21 mouse cellular contexts compared by ENCODE assay signal in genomic region chr6:54777661-54778060, GRCm38 (mm10). TPM values are rescaled to one million over a fixed set of nuclear protein-coding genes. Genes with fewer than 3 reads are reported as not detected.
DNase-seq lines count a peak whose midpoint lies in the region; ATAC-seq lines count a peak whose summit lies in the region.
"Had no signal": no experiment of that assay in that cellular context is flagged by ENCODE, and none has a peak within 500 bp of the region (broad histone marks: within the 10 kb centered on the region; RNA-seq: fewer than 3 reads in every experiment).

No protein-coding gene starts in this region.

- no peak for DNase-seq in frontal cortex, postnatal 36 days (ENCODE audit: low spot score in 2 of 2)
- DNase-seq in retina, postnatal 1 day = peak; percentile 59
- DNase-seq in retina, embryonic 14.5 days (ENCODE audit: low spot score) = no peak
- DNase-seq in yolk sac, embryonic 10.5 days (ENCODE audit: low spot score) = peak; percentile 27
- no peak for DNase-seq in c-Kit-positive CD71-positive TER-119-positive erythroid progenitor cells, embryonic 14.5 days (ENCODE audit: low spot score)
- DNase-seq in embryo, embryonic 9.5 days (ENCODE audit: extremely low spot score) = no peak
- DNase-seq: adrenal gland, postnatal 36 days; cerebellum, adult 11 months; gastrocnemius, postnatal 25 days; layer of hippocampus, adult 9-11 months; lung, adult 18-20 months; lung, postnatal 36 days; right cerebral cortex, postnatal 14 days had no signal

- H3K27ac ChIP-seq in midbrain, embryonic 13.5 days = peak overlapping the region; percentile 61
- H3K27ac ChIP-seq: embryonic facial prominence, embryonic 13.5 days; heart, embryonic 15.5 days; kidney, postnatal 0 days; midbrain, embryonic 12.5 days had no signal

- no peak overlapping the region for H3K9ac ChIP-seq in midbrain, embryonic 13.5 days (replicated peaks)
- H3K9ac ChIP-seq: embryonic facial prominence, embryonic 13.5 days; heart, embryonic 15.5 days; midbrain, embryonic 12.5 days had no signal

- H3K36me3 ChIP-seq in midbrain, embryonic 13.5 days = no peaks in the 10 kb centered on the region
- H3K36me3 ChIP-seq: embryonic facial prominence, embryonic 13.5 days; heart, embryonic 15.5 days; midbrain, embryonic 12.5 days had no signal

- H3K27me3 ChIP-seq in midbrain, embryonic 13.5 days = no peaks in the 10 kb centered on the region
- H3K27me3 ChIP-seq: embryonic facial prominence, embryonic 13.5 days; heart, embryonic 15.5 days; midbrain, embryonic 12.5 days; Patski had no signal

- H3K4me1 ChIP-seq in midbrain, embryonic 13.5 days (replicated peaks) = peaks cover 16% of the 10 kb centered on the region
- H3K4me1 ChIP-seq: embryonic facial prominence, embryonic 13.5 days had no signal

- no peak overlapping the region for H3K4me2 ChIP-seq in midbrain, embryonic 13.5 days (replicated peaks)
- H3K4me2 ChIP-seq: embryonic facial prominence, embryonic 13.5 days; heart, embryonic 15.5 days; midbrain, embryonic 12.5 days had no signal

- ATAC-seq in frontal cortex, adult (ENCODE audit: low TSS enrichment) = peak; percentile 62
- peak; percentile 26; the same call in 1 of the 2 replicates for ATAC-seq in midbrain, embryonic 13.5 days
- ATAC-seq: inflammation-experienced regulatory T-cells, adult 6 months; Patski had no signal

- 43% methylated on average over 8 of the region's 8 CpGs for WGBS in midbrain, embryonic 13.5 days

- no peak overlapping the region for H3K4me3 ChIP-seq in midbrain, embryonic 13.5 days (replicated peaks)
- H3K4me3 ChIP-seq: embryonic facial prominence, embryonic 13.5 days; heart, embryonic 15.5 days; midbrain, embryonic 12.5 days had no signal

- H3K9me3 ChIP-seq in midbrain, embryonic 13.5 days = no peaks in the 10 kb centered on the region
- H3K9me3 ChIP-seq: embryonic facial prominence, embryonic 13.5 days; heart, embryonic 15.5 days; midbrain, embryonic 12.5 days had no signal

RNA-seq across cellular contexts. Expression of gene Znrf2, which starts 39.1 kb away (rescaled TPM):
- 6.0 and 6.4 TPM in 2 replicates for polyA plus RNA-seq in midbrain, embryonic 13.5 days (2015; fragmentation: Nextera tagmentation; extraction: Ambion mirVana)

Comparison
In these comparisons a context has a peak if more than half of its experiments do, and no peak if none do; other contexts are left out.
1. DNase-seq: peak in retina, postnatal 1 day (single experiment) and yolk sac, embryonic 10.5 days (single experiment); none in frontal cortex, postnatal 36 days (0 of 2), retina, embryonic 14.5 days (single experiment), c-Kit-positive CD71-positive TER-119-positive erythroid progenitor cells, embryonic 14.5 days (single experiment) and embryo, embryonic 9.5 days (single experiment).